Mouse (Mus musculus) ES-Bruce4 (cell line): ENCODE data around the gene Sox6.

Experiments
- CTCF ChIP-seq: IDR thresholded peaks from one replicate; pipeline ENCODE4 v1.8.1; 2011; ENCODE audit warnings: low read depth, low read length
- POLR2A ChIP-seq: IDR thresholded peaks from one replicate; pipeline ENCODE4 v1.8.1; 2011; ENCODE audit warnings: low read length; ENCODE audit not compliant: insufficient read depth

DNA sequence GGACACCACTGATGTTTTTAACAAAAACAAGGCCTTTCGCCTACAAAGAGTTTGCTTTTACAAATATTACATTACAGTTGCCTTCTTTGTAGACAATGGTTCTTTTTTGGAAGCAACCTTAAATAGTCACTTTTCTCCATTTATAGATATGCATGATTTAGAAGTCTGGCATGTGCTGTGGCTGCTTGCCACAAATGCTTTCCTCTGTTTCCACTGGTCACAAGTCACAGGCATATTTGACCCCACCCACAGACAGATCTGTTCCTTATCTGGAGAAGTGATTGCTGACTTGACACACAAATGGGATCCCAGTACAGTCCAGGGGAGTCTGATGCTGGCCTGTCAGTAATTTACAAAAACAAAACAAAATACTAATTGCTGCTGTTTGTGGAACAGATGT, 409.8 kb downstream of the Sox6 start:
- TF ChIP-seq CTCF (no peak), POLR2A (no peak)
